Mouse (Mus musculus): ENCODE results near the gene Rgl2.

GRCm38 (mm10) chr17:33968489-33968888, 39.1 kb downstream of the Rgl2 start:
- TF ChIP-seq GATA1 (IDR thresholded peaks at IDR 0.05; ENCODE audit: low read length) (no peak), TAL1 (IDR thresholded peaks at IDR 0.05; ENCODE audit: low read length) (no peak)
